Mouse (Mus musculus) CH12.LX (cell line): ENCODE results near the gene Hyal2. TPM values are rescaled to one million over a fixed set of nuclear protein-coding genes. Genes with fewer than 3 reads are reported as not detected.

Experiments
- DNase-seq: peaks from one replicate; pipeline ENCODE4 v3.0.0-alpha.2; 2013; ENCODE audit errors: extremely low read depth
- H3K27ac ChIP-seq: 2 replicates; pipeline ENCODE4 v1.5.1; 2012; ENCODE audit warnings: low read depth, mild to moderate bottlenecking, control low read depth, moderate library complexity; ENCODE audit not compliant: insufficient read depth
- H3K27me3 ChIP-seq: replicated peaks from 2 replicates; pipeline ENCODE3; 2012; ENCODE audit warnings: inconsistent platforms
- H3K36me3 ChIP-seq, 2 experiments: replicated peaks in 1 of 2; 2 replicates each; pipeline versions ENCODE3 to v1.6.1; 2012; ENCODE audit warnings: inconsistent platforms in 1 of 2, low read length in 1 of 2, mild to moderate bottlenecking in 1 of 2, mixed read lengths in 1 of 2, moderate library complexity in 1 of 2; ENCODE audit not compliant: control insufficient read depth in 1 of 2, insufficient read depth in 1 of 2
- H3K4me1 ChIP-seq, 2 experiments: 2 replicates each; pipeline ENCODE4 v1.6.1; 2012; ENCODE audit warnings: inconsistent platforms in 1 of 2, moderate library complexity in 1 of 2; ENCODE audit not compliant: insufficient read depth in 2 of 2, control insufficient read depth in 1 of 2
- H3K4me2 ChIP-seq: 2 replicates; pipeline ENCODE4 v1.6.1; 2012; ENCODE audit warnings: low read depth, mild to moderate bottlenecking, control low read depth; ENCODE audit not compliant: poor library complexity, insufficient read depth, severe bottlenecking
- H3K4me3 ChIP-seq, 3 experiments: fragments of 150-350 bp in 1 of 3; sonication (generic) in 1 of 3; replicated peaks in 1 of 3; 2 replicates each; pipeline versions ENCODE3 to v1.5.1; 2011 to 2012; ENCODE audit warnings: low read depth in 2 of 3, low read length in 2 of 3, mild to moderate bottlenecking in 2 of 3, moderate library complexity in 2 of 3, control low read depth in 1 of 3, improper control_type of control experiment in 1 of 3, inconsistent platforms in 1 of 3, mixed read lengths in 1 of 3; ENCODE audit not compliant: poor library complexity in 1 of 3
- H3K79me2 ChIP-seq: replicated peaks from 2 replicates; pipeline ENCODE4 v1.6.1; 2012; ENCODE audit warnings: mild to moderate bottlenecking, moderate library complexity; ENCODE audit not compliant: control insufficient read depth, poor library complexity, insufficient read depth, severe bottlenecking; ENCODE audit errors: extremely low read depth
- H3K9ac ChIP-seq: 2 replicates; pipeline ENCODE4 v1.6.1; 2012; ENCODE audit warnings: low read depth, mild to moderate bottlenecking, control low read depth, moderate library complexity; ENCODE audit not compliant: insufficient read depth
- H3K9me3 ChIP-seq: replicated peaks from 2 replicates; pipeline ENCODE3; 2012; ENCODE audit warnings: low read length, inconsistent platforms, mixed read lengths
- BHLHE40 ChIP-seq: IDR thresholded peaks from 2 replicates; pipeline ENCODE4 v1.6.1; 2011; ENCODE audit warnings: mild to moderate bottlenecking, low read depth, low read length, improper control_type of control experiment
- CHD1 ChIP-seq: IDR thresholded peaks from 2 replicates; pipeline ENCODE4 v1.6.1; 2012; ENCODE audit warnings: low read depth, low read length, improper control_type of control experiment, inconsistent platforms
- CHD2 ChIP-seq: IDR thresholded peaks from 2 replicates; pipeline ENCODE4 v1.6.1; 2011; ENCODE audit warnings: low read length, improper control_type of control experiment
- CTCF ChIP-seq, 2 experiments: IDR thresholded peaks in 1 of 2; conservative IDR thresholded peaks in 1 of 2; 2 replicates each; pipeline ENCODE4 v1.5.1; 2011 to 2012; ENCODE audit warnings: low read depth in 2 of 2, low read length in 2 of 2, improper control_type of control experiment in 1 of 2, inconsistent platforms in 1 of 2, mild to moderate bottlenecking in 1 of 2, moderate library complexity in 1 of 2
- ELF1 ChIP-seq: IDR thresholded peaks from 2 replicates; pipeline ENCODE4 v1.6.1; 2014; ENCODE audit warnings: low read depth, mild to moderate bottlenecking, inconsistent platforms, low read length, improper control_type of control experiment
- MAX ChIP-seq: IDR thresholded peaks from 2 replicates; pipeline ENCODE4 v1.6.1; 2011; ENCODE audit warnings: low read length, improper control_type of control experiment
- NRF1 ChIP-seq: IDR thresholded peaks from 2 replicates; pipeline ENCODE4 v1.6.1; 2014; ENCODE audit warnings: low read depth, mild to moderate bottlenecking, inconsistent platforms, low read length, improper control_type of control experiment, moderate library complexity
- RAD21 ChIP-seq: IDR thresholded peaks from 2 replicates; pipeline ENCODE4 v1.6.1; 2011; ENCODE audit warnings: low read depth, mild to moderate bottlenecking, low read length, improper control_type of control experiment, moderate library complexity
- RCOR1 ChIP-seq: conservative IDR thresholded peaks from 2 replicates; pipeline ENCODE4 v1.6.1; 2012; ENCODE audit warnings: low read depth, mild to moderate bottlenecking, inconsistent platforms, low read length, improper control_type of control experiment
- SIN3A ChIP-seq: IDR thresholded peaks from 2 replicates; pipeline ENCODE4 v1.6.1; 2012; ENCODE audit warnings: low read length, improper control_type of control experiment, inconsistent platforms
- USF1 ChIP-seq: IDR thresholded peaks from 2 replicates; pipeline ENCODE4 v1.6.1; 2014; ENCODE audit warnings: low read depth, mild to moderate bottlenecking, inconsistent platforms, low read length, improper control_type of control experiment
- USF2 ChIP-seq: conservative IDR thresholded peaks from 2 replicates; pipeline ENCODE4 v1.6.1; 2011; ENCODE audit warnings: low read depth, low read length, improper control_type of control experiment
- dilution Hi-C: fragments of 300-500 bp; cut with MboI; formaldehyde crosslinking; loops from 2 replicates; pipeline ENCODE4 v1.14.3; 2020; ENCODE audit warnings: low sequenced_read_pairs; ENCODE audit not compliant: extremely low pct_unique_long_range_greater_than_20kb, extremely low pct_ligation_motif_present
- in situ Hi-C: fragments of 300-500 bp; cut with MboI; formaldehyde crosslinking; loops from 3 replicates; pipeline ENCODE4 v1.14.3; 2019; ENCODE audit warnings: low sequenced_read_pairs, low pct_ligation_motif_present, low pct_unique_long_range_greater_than_20kb, mixed read lengths
- polyA plus RNA-seq: library from polyadenylated mRNA; unstranded; fragments of >175 nt; gene quantifications from 2 replicates; pipeline ENCODE4 v1.2.1, GENCODE M21; 2012; ENCODE audit warnings: low read depth; ENCODE audit not compliant: insufficient read length
- total RNA-seq, 2 experiments: library from RNA; depleted of rRNA; stranded (reverse); fragments of 300-350 nt in 1 of 2; fragments of >200 nt in 1 of 2; gene quantifications; 2 replicates each; pipeline ENCODE4 v1.2.3; 2012 to 2014

Gene Hyal2
- total and polyA plus RNA-seq, 3 experiments: 16.4 to 30.9 (median 26.8) TPM

DNA sequence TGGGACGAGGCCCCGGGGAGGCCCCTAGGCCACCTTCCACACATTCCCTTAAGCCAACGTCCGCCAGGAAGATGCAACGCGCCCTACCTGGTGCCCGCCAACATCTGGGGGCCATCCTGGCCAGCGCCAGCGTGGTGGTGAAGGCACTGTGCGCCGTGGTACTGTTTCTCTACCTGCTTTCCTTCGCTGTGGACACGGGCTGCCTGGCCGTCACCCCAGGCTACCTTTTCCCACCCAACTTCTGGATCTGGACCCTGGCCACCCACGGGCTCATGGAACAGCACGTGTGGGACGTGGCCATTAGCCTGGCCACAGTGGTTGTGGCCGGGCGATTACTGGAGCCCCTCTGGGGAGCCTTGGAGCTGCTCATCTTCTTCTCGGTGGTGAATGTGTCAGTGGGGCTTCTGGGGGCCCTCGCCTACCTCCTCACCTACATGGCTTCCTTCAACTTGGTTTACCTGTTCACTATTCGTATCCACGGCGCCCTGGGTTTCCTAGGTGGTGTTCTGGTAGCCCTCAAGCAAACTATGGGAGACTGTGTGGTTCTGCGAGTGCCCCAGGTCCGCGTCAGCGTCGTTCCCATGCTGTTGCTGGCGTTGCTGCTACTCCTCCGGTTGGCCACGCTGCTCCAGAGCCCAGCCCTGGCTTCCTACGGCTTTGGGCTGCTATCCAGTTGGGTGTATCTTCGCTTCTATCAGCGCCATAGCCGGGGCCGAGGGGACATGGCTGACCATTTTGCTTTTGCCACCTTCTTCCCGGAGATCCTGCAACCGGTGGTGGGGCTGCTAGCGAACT lies 33.1 kb upstream of the Hyal2 start:
- dilution Hi-C loops: no loop called here
- peaks cover 36% of the 10 kb centered on the region for H3K79me2 ChIP-seq
- no peaks in the 10 kb centered on the region for H3K9me3 ChIP-seq
- H3K27ac ChIP-seq: 0 out of 2 replicates have a peak overlapping the region, but pooled peaks have one; percentile 1
- TF ChIP-seq SIN3A: 0 out of 2 replicates have a peak, but pooled peaks have one; percentile 30
- TF ChIP-seq MAX: peak; percentile 1; the same call in 1 of the 2 replicates
- no peak for TF ChIP-seq RAD21
- no peak for TF ChIP-seq USF1
- peaks cover 10 to 32% of the 10 kb centered on the region in 2 experiments for H3K4me1 ChIP-seq
- peak overlapping the region; percentile 86 to 95 (median 93) for H3K4me3 ChIP-seq
- H3K4me2 ChIP-seq: peak overlapping the region; percentile 93
- peak overlapping the region; percentile 77 for H3K9ac ChIP-seq
- peaks cover 13% of the 10 kb centered on the region for H3K27me3 ChIP-seq
- peaks cover 23 to 32% of the 10 kb centered on the region in 2 experiments for H3K36me3 ChIP-seq
- in situ Hi-C loops: no loop called here
- no peak for DNase-seq

DNA sequence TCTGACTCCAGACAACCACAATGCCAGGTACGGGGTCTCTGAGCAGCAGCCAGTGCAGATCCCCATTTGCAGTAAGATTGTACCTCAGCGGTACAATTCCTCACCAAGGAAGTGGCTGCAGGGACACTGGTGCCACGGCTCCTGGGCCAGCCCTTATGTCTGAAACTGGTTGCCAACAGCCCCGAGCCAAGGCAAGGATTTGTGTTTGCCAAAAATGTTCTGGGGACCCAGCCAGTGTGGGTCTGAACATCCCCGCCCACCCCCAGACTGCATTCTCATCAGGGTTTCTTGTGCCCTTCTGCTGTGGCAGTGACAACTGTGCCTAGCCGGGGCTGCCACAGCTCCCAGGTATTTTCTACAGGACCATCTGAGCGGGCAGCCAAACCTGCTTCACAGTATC lies 29.5 kb upstream of the Hyal2 start:
- in situ Hi-C loops: no loop called here
- Histone ChIP-seq H3K27ac (no peak overlapping the region), H3K4me3 (no peak overlapping the region), H3K4me2 (no peak overlapping the region), H3K9ac (no peak overlapping the region), H3K36me3 (peaks cover 30 to 45% of the 10 kb centered on the region in 2 experiments)
- TF ChIP-seq RCOR1: no peak
- TF ChIP-seq NRF1: no peak
- TF ChIP-seq, all 38 proteins: peak for 0
- dilution Hi-C loops: no loop called here
- peaks cover 11 to 44% of the 10 kb centered on the region in 2 experiments for H3K4me1 ChIP-seq
- H3K79me2 ChIP-seq: peaks cover 36% of the 10 kb centered on the region
- no peaks in the 10 kb centered on the region for H3K9me3 ChIP-seq
- no peaks in the 10 kb centered on the region for H3K27me3 ChIP-seq
- DNase-seq: no peak

GRCm38 (mm10) chr9:107538711-107539110 lies 29.0 kb upstream of the Hyal2 start:
- in situ Hi-C loops (no loop called here), dilution Hi-C loops (no loop called here)
- H3K4me2 ChIP-seq: no peak overlapping the region
- H3K9ac ChIP-seq: no peak overlapping the region
- DNase-seq: no peak
- H3K27me3 ChIP-seq: no peaks in the 10 kb centered on the region
- H3K4me3 ChIP-seq: no peak overlapping the region
- no peaks in the 10 kb centered on the region for H3K9me3 ChIP-seq
- H3K36me3 ChIP-seq: peaks cover 33 to 50% of the 10 kb centered on the region in 2 experiments
- no peak overlapping the region for H3K27ac ChIP-seq
- peaks cover 9 to 40% of the 10 kb centered on the region in 2 experiments for H3K4me1 ChIP-seq
- peaks cover 36% of the 10 kb centered on the region for H3K79me2 ChIP-seq
- no peak for TF ChIP-seq BHLHE40
- no peak for TF ChIP-seq USF2
- no peak for TF ChIP-seq ELF1
- TF ChIP-seq CHD1: no peak
- TF ChIP-seq CHD2: no peak
- no peak for TF ChIP-seq CTCF (conservative IDR thresholded peaks at IDR 0.05 in 1 of 2, IDR thresholded peaks at IDR 0.05 in 1 of 2; ENCODE audit: low read depth in 2 of 2, low read length in 2 of 2)
